Mouse (Mus musculus): ENCODE measurements at regions not wholly inside any gene's neighbourhood (a gene's known extent, or its start where the extent isn't known, plus 50 kb on each side); places are given as distances from the start of the nearest gene placed in this dataset.

DNA sequence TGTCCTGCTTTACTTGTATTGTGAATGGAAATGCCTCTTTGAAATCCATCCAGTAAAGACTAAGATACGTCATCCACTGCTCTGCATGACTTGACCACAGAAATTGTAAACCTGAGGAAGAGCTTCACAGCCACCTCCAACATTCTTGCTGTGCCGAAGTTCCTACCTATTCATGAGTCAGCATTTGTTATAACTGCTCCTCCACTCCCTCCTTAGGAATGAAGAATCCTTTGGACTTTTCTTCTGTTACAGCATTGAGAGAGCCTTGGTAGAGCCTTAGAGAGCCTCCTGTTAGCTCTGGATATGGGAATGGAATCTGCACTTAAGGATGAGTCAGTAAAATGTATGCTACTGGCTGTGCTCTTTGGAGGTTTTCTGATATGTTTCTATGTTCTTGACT is 750.5 kb upstream of the Gcfc2 start:
- no peak for DNase-seq (ENCODE audit: low spot score in 2 of 2)
- intact Hi-C loops (cut with DNase I): no loop called here

DNA sequence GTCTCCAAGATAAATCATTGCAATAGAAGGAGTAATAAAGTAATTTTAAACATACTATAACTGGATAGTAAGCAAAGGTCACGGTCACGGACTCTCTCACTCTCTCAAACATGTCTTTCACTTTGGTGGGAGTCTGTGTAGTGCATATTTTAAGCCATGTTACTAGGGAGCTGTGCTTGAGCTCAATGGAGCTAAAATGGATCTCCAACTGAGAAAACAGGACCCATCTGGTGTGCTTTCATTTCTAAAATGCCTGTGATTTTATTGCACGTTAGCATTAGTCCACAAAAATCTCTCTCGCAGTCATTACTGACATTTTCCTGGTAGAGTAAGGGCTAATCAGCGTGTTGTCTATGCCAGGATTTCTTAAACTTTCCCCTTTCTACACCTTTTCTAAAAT is 733.3 kb upstream of the Gcfc2 start:
- peak in 1 of 2 experiments; percentile 26 for DNase-seq (ENCODE audit: low spot score in 2 of 2)
- intact Hi-C loops (cut with DNase I): no loop called here

DNA sequence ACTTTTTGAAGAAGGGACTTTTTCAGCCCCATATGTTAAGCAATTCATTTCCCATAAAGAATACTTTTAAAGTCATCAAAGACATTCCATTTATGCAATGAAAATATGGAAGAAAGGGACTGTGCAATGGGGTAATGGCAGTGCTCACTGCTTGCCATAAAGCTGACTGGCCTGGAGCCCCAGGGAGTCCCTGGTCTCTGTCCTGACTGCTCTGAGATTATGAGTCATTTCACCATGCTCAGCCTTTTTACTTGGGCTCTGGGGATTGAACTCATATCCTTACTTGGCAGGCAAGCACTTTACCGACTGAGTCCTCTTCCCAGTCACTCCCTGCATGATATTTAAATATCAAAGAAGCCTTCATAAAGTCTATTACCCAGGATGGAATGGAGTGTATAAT is 712.9 kb upstream of the Gcfc2 start:
- DNase-seq (ENCODE audit: low spot score in 2 of 2): no peak
- intact Hi-C loops (cut with DNase I): no loop called here

DNA sequence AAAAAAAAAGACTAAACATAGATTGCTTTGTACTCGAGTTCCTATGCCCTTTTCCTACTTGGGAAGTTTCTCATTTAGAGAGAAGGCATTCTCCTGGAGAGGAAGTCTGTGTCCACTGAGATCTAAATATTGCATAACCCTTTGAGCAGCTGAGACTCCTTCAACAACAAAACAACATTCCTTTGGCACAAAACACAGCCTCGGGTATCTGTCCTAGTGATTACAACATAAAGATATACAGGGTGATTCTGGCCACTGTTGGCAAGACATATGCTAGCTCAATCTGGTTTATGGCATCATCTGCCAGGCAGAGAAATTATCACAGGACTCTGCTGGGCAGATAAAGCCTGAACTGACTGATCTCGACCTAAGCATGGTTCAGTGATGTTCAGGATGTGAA is 692.7 kb upstream of the Gcfc2 start:
- intact Hi-C loops (cut with DNase I): no loop called here
- DNase-seq (ENCODE audit: low spot score in 2 of 2): no peak

DNA sequence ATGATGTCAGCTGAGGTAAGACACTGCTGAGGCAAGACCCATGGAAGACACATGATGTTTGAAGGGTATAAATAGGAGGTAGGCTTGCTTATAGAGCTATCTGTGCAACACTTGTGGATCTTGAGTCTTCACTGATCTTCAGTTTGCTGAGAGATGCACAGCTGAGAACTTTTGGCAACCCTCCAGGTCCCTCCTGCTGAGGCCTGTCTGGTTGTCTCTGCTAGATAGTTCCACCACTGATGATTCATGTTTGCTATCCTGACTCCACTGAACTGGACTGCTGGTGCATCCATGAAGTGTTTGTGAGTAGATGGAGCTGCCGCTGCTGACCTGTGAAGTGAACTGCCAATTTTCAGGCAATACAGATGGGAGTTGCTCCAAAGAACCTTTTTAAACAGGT is 663.6 kb upstream of the Gcfc2 start:
- intact Hi-C loops (cut with DNase I): no loop called here
- peak; percentile 11 to 25 for DNase-seq (ENCODE audit: low spot score in 2 of 2)

Measured in left cerebral cortex, postnatal 14 days (tissue).